Mouse (Mus musculus): ENCODE measurements around the gene Olfr780.

DNA sequence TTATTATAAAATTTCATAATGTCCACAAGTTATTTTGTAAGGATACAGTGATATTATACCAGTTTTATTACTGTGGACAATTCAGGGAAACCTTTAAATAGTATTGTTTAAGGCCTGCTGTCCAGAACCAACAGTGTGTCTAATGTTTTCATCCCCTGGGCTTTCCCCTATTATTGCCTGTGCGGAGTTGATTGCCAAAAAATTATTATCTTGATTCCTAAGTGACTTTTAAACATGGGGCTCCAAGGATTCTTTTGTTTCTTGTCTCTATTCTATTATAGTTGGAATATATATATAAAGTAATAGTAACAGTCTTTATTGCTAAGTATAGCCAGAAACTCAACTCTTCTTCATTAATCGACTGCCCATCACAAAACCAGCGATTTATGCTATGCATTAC, at the start of gene Olfr780:
- TF ChIP-seq CTCF (IDR thresholded peaks at IDR 0.05; ENCODE audit: low read depth) (no peak), EP300 (optimal IDR thresholded peaks at IDR 0.05) (no peak)

All from stomach, postnatal 0 days (tissue).